Mouse (Mus musculus) myocyte (in vitro differentiated cells): ENCODE measurements around the gene Gcnt4. TPM values are rescaled to one million over a fixed set of nuclear protein-coding genes. Genes with fewer than 3 reads are reported as not detected.

ENCODE experiments used
- H3K27me3 ChIP-seq: one replicate; pipeline ENCODE4 v1.6.1; 2011; ENCODE audit not compliant: control insufficient read depth, insufficient read depth, insufficient read length
- H3K36me3 ChIP-seq: one replicate; pipeline ENCODE4 v1.6.1; 2011; ENCODE audit not compliant: control insufficient read depth, insufficient read depth
- H3K4me2 ChIP-seq: one replicate; pipeline ENCODE4 v1.6.1; 2011; ENCODE audit warnings: low read depth, control low read depth
- H3K4me3 ChIP-seq: one replicate; pipeline ENCODE4 v1.5.1; 2011; ENCODE audit warnings: mild to moderate bottlenecking, control low read depth, moderate library complexity
- H3K79me2 ChIP-seq: one replicate; pipeline ENCODE4 v1.6.1; 2011; ENCODE audit not compliant: control insufficient read depth, insufficient read depth
- H3ac ChIP-seq: one replicate; pipeline ENCODE4 v1.6.1; 2011; ENCODE audit not compliant: control insufficient read depth, insufficient read length
- CEBPB ChIP-seq: IDR thresholded peaks from 2 replicates; pipeline ENCODE4 v1.6.1; 2011; ENCODE audit warnings: mild to moderate bottlenecking, moderate library complexity; ENCODE audit not compliant: poor library complexity, insufficient read depth, severe bottlenecking
- E2F4 ChIP-seq: IDR thresholded peaks from one replicate; pipeline ENCODE4 v1.6.1; 2011; ENCODE audit warnings: mild to moderate bottlenecking, control low read depth, moderate library complexity; ENCODE audit not compliant: insufficient read depth
- MAX ChIP-seq: IDR thresholded peaks from one replicate; pipeline ENCODE4 v1.6.1; 2011; ENCODE audit warnings: low read depth, mild to moderate bottlenecking, control low read depth
- MYOD1 ChIP-seq, 3 experiments: IDR thresholded peaks; one replicate each; pipeline ENCODE4 v1.6.1; 2011; ENCODE audit warnings: control low read depth in 2 of 3, low read depth in 2 of 3, mild to moderate bottlenecking in 2 of 3, moderate library complexity in 1 of 3; ENCODE audit not compliant: insufficient read length in 2 of 3, control insufficient read depth in 1 of 3
- MYOG ChIP-seq, 3 experiments: IDR thresholded peaks; one replicate each; pipeline ENCODE4 v1.6.1; 2011; ENCODE audit warnings: control low read depth in 2 of 3, low read depth in 2 of 3, mild to moderate bottlenecking in 2 of 3; ENCODE audit not compliant: insufficient read length in 2 of 3, control insufficient read depth in 1 of 3, insufficient read depth in 1 of 3
- POLR2A ChIP-seq: IDR thresholded peaks from one replicate; pipeline ENCODE4 v1.6.1; 2011; ENCODE audit warnings: low read depth, mild to moderate bottlenecking, control low read depth, moderate library complexity; ENCODE audit not compliant: insufficient read length
- POLR2AphosphoS2 ChIP-seq: IDR thresholded peaks from one replicate; pipeline ENCODE4 v1.6.1; 2011; ENCODE audit warnings: low read depth, control low read depth; ENCODE audit not compliant: insufficient read length
- REST ChIP-seq: IDR thresholded peaks from one replicate; pipeline ENCODE4 v1.6.1; 2011; ENCODE audit warnings: mild to moderate bottlenecking, control low read depth, moderate library complexity; ENCODE audit not compliant: insufficient read depth, insufficient read length
- SRF ChIP-seq: IDR thresholded peaks from one replicate; pipeline ENCODE4 v1.6.1; 2011; ENCODE audit warnings: low read depth; ENCODE audit not compliant: control insufficient read depth, insufficient read length
- TCF12 ChIP-seq: IDR thresholded peaks from one replicate; pipeline ENCODE4 v1.6.1; 2011; ENCODE audit warnings: mild to moderate bottlenecking, control low read depth; ENCODE audit not compliant: poor library complexity, insufficient read depth, severe bottlenecking
- TCF3 ChIP-seq: IDR thresholded peaks from one replicate; pipeline ENCODE4 v1.6.1; 2011; ENCODE audit warnings: low read depth, control low read depth; ENCODE audit not compliant: insufficient read length
- USF1 ChIP-seq: IDR thresholded peaks from one replicate; pipeline ENCODE4 v1.6.1; 2011; ENCODE audit warnings: low read depth, mild to moderate bottlenecking, control low read depth, moderate library complexity
- polyA plus RNA-seq: library from polyadenylated mRNA; unstranded; fragments of >200 nt; fragmentation: generic; extraction: Trizol; gene quantifications from one replicate; pipeline ENCODE4 v1.2.1, GENCODE M21; 2012; ENCODE audit warnings: missing spikeins

Gene Gcnt4
- polyA plus RNA-seq, 1 experiment = 3.1 TPM

DNA sequence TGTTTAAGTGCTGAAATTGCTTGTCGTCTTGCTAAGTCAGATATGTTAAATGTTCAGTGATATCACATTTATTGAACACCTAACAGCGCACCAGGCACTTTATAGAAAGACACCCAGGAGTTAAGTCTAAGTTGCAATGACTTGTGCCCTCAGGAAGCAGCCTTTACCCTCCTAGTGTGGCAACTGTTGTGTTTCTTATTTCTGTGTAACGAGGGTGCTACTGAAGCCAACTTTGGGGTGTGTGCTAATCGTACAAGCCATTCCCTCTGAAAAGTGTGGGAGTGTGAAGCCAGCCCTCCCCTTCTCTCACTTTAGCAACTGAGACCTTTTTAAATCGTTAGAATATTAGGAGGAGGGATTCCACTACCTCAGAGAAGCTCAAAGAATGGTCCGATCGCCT, 23.2 kb downstream of the Gcnt4 start:
- Histone ChIP-seq H3K4me3 (no peak overlapping the region), H3K36me3 (peaks cover 17% of the 10 kb centered on the region)
- TF ChIP-seq POLR2AphosphoS2 (no peak), MYOG (IDR thresholded peaks at IDR 0.05; ENCODE audit: control insufficient read depth in 1 of 3, insufficient read depth in 1 of 3, insufficient read length in 2 of 3, low read depth in 2 of 3) (no peak), SRF (no peak), E2F4 (no peak), TCF12 (no peak), CEBPB (no peak), USF1 (no peak), MAX (no peak), POLR2A (no peak), REST (no peak), TCF3 (no peak), MYOD1 (IDR thresholded peaks at IDR 0.05; ENCODE audit: control insufficient read depth in 1 of 3, insufficient read length in 2 of 3, low read depth in 2 of 3) (no peak)

DNA sequence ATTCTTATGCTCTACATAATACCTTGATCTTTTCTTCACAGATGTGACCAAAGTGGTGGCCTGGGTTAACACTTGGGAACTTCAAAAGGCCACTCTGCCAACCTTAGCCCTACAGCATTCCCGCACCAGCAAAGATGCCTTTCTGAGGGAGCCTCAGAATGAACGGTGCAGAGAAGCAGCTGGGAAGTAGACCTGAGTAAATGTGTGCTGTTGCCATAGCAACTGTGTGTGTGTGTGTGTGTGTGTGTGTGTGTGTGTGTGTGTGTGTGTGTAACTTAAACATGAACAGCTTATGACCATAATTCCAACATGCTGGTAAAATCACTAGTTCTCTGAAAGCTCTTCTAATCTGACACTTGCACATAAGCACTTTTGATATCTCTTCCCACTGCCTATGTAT, 27.4 kb downstream of the Gcnt4 start:
- H3K27me3 ChIP-seq = no peaks in the 10 kb centered on the region
- no peak overlapping the region for H3K4me2 ChIP-seq
- H3K79me2 ChIP-seq = no peaks in the 10 kb centered on the region
- no peak overlapping the region for H3ac ChIP-seq
- no peak overlapping the region for H3K4me3 ChIP-seq
- peaks cover 17% of the 10 kb centered on the region for H3K36me3 ChIP-seq
- TF ChIP-seq MYOD1 (IDR thresholded peaks at IDR 0.05; ENCODE audit: control insufficient read depth in 1 of 3, insufficient read length in 2 of 3, low read depth in 2 of 3) (no peak), SRF (no peak), POLR2AphosphoS2 (no peak), REST (no peak), CEBPB (no peak), TCF12 (no peak), MYOG (IDR thresholded peaks at IDR 0.05; ENCODE audit: control insufficient read depth in 1 of 3, insufficient read depth in 1 of 3, insufficient read length in 2 of 3, low read depth in 2 of 3) (no peak), TCF3 (no peak), MAX (no peak), E2F4 (no peak), USF1 (no peak), POLR2A (no peak)

More for the DNA sequence above, 23.2 kb downstream of the Gcnt4 start:
- no peaks in the 10 kb centered on the region for H3K79me2 ChIP-seq
- no peaks in the 10 kb centered on the region for H3K27me3 ChIP-seq
- no peak overlapping the region for H3ac ChIP-seq
- H3K4me2 ChIP-seq = no peak overlapping the region

DNA sequence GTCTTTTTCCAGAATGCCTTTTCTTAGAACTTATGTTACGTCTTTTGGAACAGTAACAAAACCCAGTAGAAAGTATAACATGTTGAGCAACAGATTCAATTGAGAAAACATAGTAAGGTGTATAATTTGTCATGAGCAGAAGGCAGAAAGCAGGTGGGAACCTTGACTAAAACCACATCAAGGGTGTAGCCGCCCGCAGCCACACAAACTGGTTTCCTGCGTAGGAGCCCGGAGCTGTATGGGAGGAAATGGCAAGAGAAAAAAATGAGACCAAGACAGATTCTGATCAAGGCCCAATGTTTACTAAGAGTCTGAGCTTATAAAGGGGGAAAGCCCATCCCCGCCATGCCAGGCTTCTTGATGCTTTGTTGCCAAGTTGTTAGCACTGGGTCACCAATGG, 32.0 kb downstream of the Gcnt4 start:
- Histone ChIP-seq H3K79me2 (no peaks in the 10 kb centered on the region), H3K36me3 (no peaks in the 10 kb centered on the region), H3K4me3 (no peak overlapping the region), H3K4me2 (no peak overlapping the region), H3ac (no peak overlapping the region), H3K27me3 (no peaks in the 10 kb centered on the region)
- TF ChIP-seq MAX (no peak), POLR2A (no peak)

DNA sequence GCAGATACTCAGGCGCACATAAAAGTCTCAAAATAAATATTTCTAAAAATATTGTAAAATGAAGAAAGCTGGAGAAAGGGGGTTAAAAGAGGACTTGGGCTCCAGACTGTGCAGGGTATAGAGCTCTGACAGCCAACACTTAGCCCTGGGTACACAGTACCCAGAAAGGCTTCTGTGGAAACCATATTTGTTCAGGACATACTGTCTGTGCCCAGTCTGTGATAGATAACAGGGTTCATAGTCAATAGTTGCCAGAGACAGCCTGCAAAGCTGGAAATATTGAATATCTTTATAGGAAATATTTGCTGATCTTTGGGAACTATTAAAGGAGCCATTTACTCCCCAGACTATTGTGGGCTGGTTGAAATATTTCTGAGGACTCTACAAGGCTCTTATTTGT, 35.5 kb downstream of the Gcnt4 start:
- no peak overlapping the region for H3K4me2 ChIP-seq
- TF ChIP-seq MAX = no peak
- no peak for TF ChIP-seq SRF
- TF ChIP-seq TCF3 = no peak
- no peaks in the 10 kb centered on the region for H3K27me3 ChIP-seq
- no peak overlapping the region for H3K4me3 ChIP-seq
- no peaks in the 10 kb centered on the region for H3K79me2 ChIP-seq
- no peak overlapping the region for H3ac ChIP-seq
- H3K36me3 ChIP-seq = no peaks in the 10 kb centered on the region

DNA sequence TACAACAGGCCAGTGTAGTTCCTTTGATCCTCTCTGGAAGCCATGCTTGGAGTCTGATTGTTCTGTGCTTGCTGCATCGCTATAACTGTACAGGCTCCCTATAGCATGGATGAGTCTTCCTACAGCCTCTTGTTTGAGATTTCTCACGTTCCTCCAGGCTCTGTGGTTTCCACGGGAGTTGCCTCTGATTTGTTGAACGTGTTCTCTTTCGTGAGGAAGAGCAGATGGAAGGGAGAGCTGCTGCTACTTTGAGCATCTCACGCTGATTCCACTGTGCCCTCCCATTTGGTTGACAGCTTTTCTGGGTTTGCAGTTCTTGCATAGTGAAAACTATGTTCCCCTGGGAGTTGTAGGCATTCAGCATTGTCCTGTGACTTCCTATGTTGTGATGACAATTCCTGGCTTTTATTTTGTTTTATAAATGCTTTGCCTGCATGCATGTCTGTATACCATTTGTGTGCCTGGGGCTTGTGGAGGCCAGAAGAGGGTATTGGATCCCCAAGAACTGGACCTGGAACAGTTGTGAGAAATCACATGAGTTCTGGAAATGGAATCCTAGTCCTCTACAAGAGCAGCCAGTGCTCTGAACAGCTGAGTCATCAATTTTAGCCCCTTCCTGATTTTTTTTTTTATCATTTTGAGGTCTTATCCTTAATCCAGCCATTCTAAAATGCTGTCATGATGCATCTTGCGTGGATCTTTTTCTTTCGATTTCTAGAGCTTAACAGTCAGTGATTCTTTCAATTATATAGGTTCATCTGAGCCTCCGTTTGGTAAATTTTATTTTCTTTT, 37.1 kb downstream of the Gcnt4 start:
- TF ChIP-seq TCF12 (no peak), REST (no peak), SRF (no peak), USF1 (no peak), E2F4 (no peak), MYOG (IDR thresholded peaks at IDR 0.05; ENCODE audit: control insufficient read depth in 1 of 3, insufficient read depth in 1 of 3, insufficient read length in 2 of 3, low read depth in 2 of 3) (no peak), TCF3 (no peak), POLR2A (no peak), MYOD1 (IDR thresholded peaks at IDR 0.05; ENCODE audit: control insufficient read depth in 1 of 3, insufficient read length in 2 of 3, low read depth in 2 of 3) (no peak), POLR2AphosphoS2 (no peak), MAX (no peak), CEBPB (no peak)
- H3K79me2 ChIP-seq = no peaks in the 10 kb centered on the region
- no peak overlapping the region for H3ac ChIP-seq
- H3K4me2 ChIP-seq = no peak overlapping the region
- no peaks in the 10 kb centered on the region for H3K36me3 ChIP-seq
- no peak overlapping the region for H3K4me3 ChIP-seq
- H3K27me3 ChIP-seq = no peaks in the 10 kb centered on the region
